Mouse (Mus musculus) heart, embryonic 11.5 days (tissue): ENCODE measurements around the gene Sipa1l3. TPM values are rescaled to one million over a fixed set of nuclear protein-coding genes. Genes with fewer than 3 reads are reported as not detected.

Source experiments
- ATAC-seq: fragments of 200-750 bp; cut with Nextera tagmentation; replicated peaks from 2 replicates; pipeline ENCODE4 v1.8.0; 2017; ENCODE audit warnings: moderate library complexity; ENCODE audit not compliant: insufficient number of reproducible peaks, low FRiP score, low TSS enrichment
- H3K27ac ChIP-seq: fragments of 300-500 bp; sonication (generic); 2 replicates; pipeline ENCODE4 v1.5.1; 2014; ENCODE audit warnings: mild to moderate bottlenecking, low read depth, low read length
- H3K27me3 ChIP-seq: fragments of 300-500 bp; sonication (generic); 2 replicates; pipeline ENCODE4 v1.6.1; 2014; ENCODE audit warnings: mild to moderate bottlenecking, low read length, mixed read lengths; ENCODE audit not compliant: control insufficient read depth, insufficient read depth
- H3K36me3 ChIP-seq: fragments of 300-500 bp; sonication (generic); 2 replicates; pipeline ENCODE4 v1.6.1; 2014; ENCODE audit warnings: mild to moderate bottlenecking, low read length, moderate library complexity, mixed read lengths; ENCODE audit not compliant: control insufficient read depth, insufficient read depth
- H3K4me1 ChIP-seq: fragments of 300-500 bp; sonication (generic); 2 replicates; pipeline ENCODE4 v1.6.1; 2014; ENCODE audit warnings: low read length; ENCODE audit not compliant: control insufficient read depth, insufficient read depth
- H3K4me2 ChIP-seq: fragments of 300-500 bp; sonication (generic); 2 replicates; pipeline ENCODE4 v1.6.1; 2014; ENCODE audit warnings: mild to moderate bottlenecking, moderate library complexity
- H3K4me3 ChIP-seq: fragments of 300-500 bp; sonication (generic); 2 replicates; pipeline ENCODE4 v1.5.1; 2014; ENCODE audit warnings: low read depth, low read length
- H3K9ac ChIP-seq: fragments of 300-500 bp; sonication (generic); 2 replicates; pipeline ENCODE4 v1.6.1; 2014; ENCODE audit warnings: mild to moderate bottlenecking, low read depth, low read length, moderate library complexity
- H3K9me3 ChIP-seq: fragments of 300-500 bp; sonication (generic); replicated peaks from 2 replicates; pipeline ENCODE4 v1.6.1; 2016; ENCODE audit warnings: low read length; ENCODE audit not compliant: control insufficient read depth
- WGBS: fragments of 180-500 bp; shearing (Covaris S2); extraction: QIAGEN DNeasy Blood & Tissue Kit; methylation state at CpG from one replicate; pipeline ENCODE4 v1.1.7; 2014; ENCODE audit not compliant: insufficient replicate concordance; 5-methylcytosine and 5-hydroxymethylcytosine counted together
- polyA plus RNA-seq: library from polyadenylated mRNA; unstranded; fragments of >200 nt; fragmentation: Nextera tagmentation; extraction: Ambion mirVana; gene quantifications from 2 replicates; pipeline ENCODE4 v1.2.1, GENCODE M21; 2014

Gene Sipa1l3
- polyA plus RNA-seq, 1 experiment from 2014 or later = 4.8 TPM

- Histone ChIP-seq H3K4me1 (no peaks in the 10 kb centered on the region), H3K9ac (no peak overlapping the region), H3K4me2 (no peak overlapping the region), H3K27ac (no peak overlapping the region), H3K4me3 (no peak overlapping the region), H3K36me3 (0 out of 2 replicates have a peak, but pooled peaks cover 2% of the 10 kb centered on the region), H3K9me3 (peaks cover 3% of the 10 kb centered on the region; the same call in 1 of the 2 replicates), H3K27me3 (peaks cover 30% of the 10 kb centered on the region)
- 88% methylated on average over 4 of the region's 4 CpGs for WGBS
- ATAC-seq = no peak
Measured at GRCm38 (mm10) chr7:29402015-29402414, 116.4 kb downstream of the Sipa1l3 start.

- ATAC-seq = no peak
- Histone ChIP-seq H3K9ac (no peak overlapping the region), H3K4me2 (no peak overlapping the region), H3K27me3 (peaks cover 42% of the 10 kb centered on the region), H3K9me3 (peaks cover 3% of the 10 kb centered on the region; the same call in 1 of the 2 replicates), H3K36me3 (0 out of 2 replicates have a peak, but pooled peaks cover 2% of the 10 kb centered on the region), H3K4me3 (no peak overlapping the region), H3K4me1 (no peaks in the 10 kb centered on the region), H3K27ac (no peak overlapping the region)
- WGBS = 87% methylated on average over 8 of the region's 8 CpGs
Measured at GRCm38 (mm10) chr7:29400451-29400850, 118.0 kb downstream of the Sipa1l3 start.

GRCm38 (mm10) chr7:29399056-29399455, 119.4 kb downstream of the Sipa1l3 start:
- Histone ChIP-seq H3K4me1 (no peaks in the 10 kb centered on the region), H3K4me3 (no peak overlapping the region), H3K27ac (no peak overlapping the region), H3K4me2 (no peak overlapping the region), H3K36me3 (0 out of 2 replicates have a peak, but pooled peaks cover 2% of the 10 kb centered on the region), H3K9me3 (peaks cover 3% of the 10 kb centered on the region; the same call in 1 of the 2 replicates), H3K9ac (no peak overlapping the region), H3K27me3 (peaks cover 53% of the 10 kb centered on the region)
- ATAC-seq = no peak
- 92% methylated on average over 9 of the region's 9 CpGs for WGBS

GRCm38 (mm10) chr7:29397486-29397885, 121.0 kb downstream of the Sipa1l3 start:
- peaks cover 66% of the 10 kb centered on the region for H3K27me3 ChIP-seq
- no peaks in the 10 kb centered on the region for H3K9me3 ChIP-seq
- 0 out of 2 replicates have a peak, but pooled peaks cover 2% of the 10 kb centered on the region for H3K36me3 ChIP-seq
- no peak overlapping the region for H3K9ac ChIP-seq
- H3K4me2 ChIP-seq = no peak overlapping the region
- no peaks in the 10 kb centered on the region for H3K4me1 ChIP-seq
- no peak overlapping the region for H3K27ac ChIP-seq
- WGBS = 63% methylated on average over 3 of the region's 3 CpGs
- ATAC-seq = no peak
- H3K4me3 ChIP-seq = no peak overlapping the region

GRCm38 (mm10) chr7:29396943-29397340, 121.5 kb downstream of the Sipa1l3 start:
- WGBS = 86% methylated on average over 16 of the region's 16 CpGs
- Histone ChIP-seq H3K9ac (no peak overlapping the region), H3K4me2 (no peak overlapping the region), H3K36me3 (0 out of 2 replicates have a peak, but pooled peaks cover 2% of the 10 kb centered on the region), H3K27me3 (peaks cover 70% of the 10 kb centered on the region), H3K9me3 (no peaks in the 10 kb centered on the region), H3K27ac (no peak overlapping the region), H3K4me1 (no peaks in the 10 kb centered on the region), H3K4me3 (no peak overlapping the region)
- ATAC-seq = no peak

- H3K27ac ChIP-seq = no peak overlapping the region
- ATAC-seq = no peak
- H3K27me3 ChIP-seq = peaks cover 75% of the 10 kb centered on the region
- H3K4me2 ChIP-seq = no peak overlapping the region
- 0 out of 2 replicates have a peak, but pooled peaks cover 2% of the 10 kb centered on the region for H3K36me3 ChIP-seq
- H3K9me3 ChIP-seq = no peaks in the 10 kb centered on the region
- H3K4me3 ChIP-seq = no peak overlapping the region
- no peaks in the 10 kb centered on the region for H3K4me1 ChIP-seq
- 79% methylated on average over 12 of the region's 12 CpGs for WGBS
- H3K9ac ChIP-seq = no peak overlapping the region
Measured at GRCm38 (mm10) chr7:29396216-29396942, 122.1 kb downstream of the Sipa1l3 start.

GRCm38 (mm10) chr7:29395179-29395578, 123.3 kb downstream of the Sipa1l3 start:
- H3K36me3 ChIP-seq = 0 out of 2 replicates have a peak, but pooled peaks cover 1% of the 10 kb centered on the region
- no peak overlapping the region for H3K9ac ChIP-seq
- H3K4me3 ChIP-seq = no peak overlapping the region
- 94% methylated on average over 4 of the region's 4 CpGs for WGBS
- no peaks in the 10 kb centered on the region for H3K9me3 ChIP-seq
- H3K4me1 ChIP-seq = no peaks in the 10 kb centered on the region
- no peak overlapping the region for H3K27ac ChIP-seq
- ATAC-seq = no peak
- no peak overlapping the region for H3K4me2 ChIP-seq
- peaks cover 71% of the 10 kb centered on the region for H3K27me3 ChIP-seq

GRCm38 (mm10) chr7:29393292-29393691, 125.1 kb downstream of the Sipa1l3 start:
- Histone ChIP-seq H3K27ac (no peak overlapping the region), H3K27me3 (peaks cover 60% of the 10 kb centered on the region), H3K4me1 (0 out of 2 replicates have a peak, but pooled peaks cover 2% of the 10 kb centered on the region), H3K9me3 (no peaks in the 10 kb centered on the region), H3K36me3 (no peaks in the 10 kb centered on the region), H3K4me2 (no peak overlapping the region), H3K4me3 (no peak overlapping the region), H3K9ac (no peak overlapping the region)
- ATAC-seq = no peak
- WGBS = 93% methylated on average over 10 of the region's 10 CpGs
